In genomic region chr6:82971031-82971430, GRCm38 (mm10) we compare ENCODE assay signal across 8 mouse cellular contexts. TPM values are rescaled to one million over a fixed set of nuclear protein-coding genes. Genes with fewer than 3 reads are reported as not detected.
DNase-seq lines count a peak whose midpoint lies in the region; ATAC-seq lines count a peak whose summit lies in the region.

No protein-coding gene starts in this region.

- H3K4me3 ChIP-seq in embryonic facial prominence, embryonic 10.5 days: no peak overlapping the region
- H3K4me3 ChIP-seq in liver, embryonic 13.5 days (replicated peaks): no peak overlapping the region
- H3K4me3 ChIP-seq in neural tube, embryonic 12.5 days: no peak overlapping the region

- peak; percentile 53 to 59 for DNase-seq in CD8-positive naive resting alpha-beta T cell, adult 2 months (ENCODE audit: low read depth in 2 of 2, low spot score in 2 of 2)
- peak; percentile 67 for DNase-seq in adrenal gland, postnatal 10 days
- DNase-seq in embryonic facial prominence, embryonic 10.5 days (ENCODE audit: low spot score): peak; percentile 70
- peak; percentile 69 to 75 for DNase-seq in heart, postnatal 10 days
- DNase-seq in kidney, postnatal 14 days: peak; percentile 50
- DNase-seq in liver, embryonic 13.5 days: peak; percentile 14
- DNase-seq in thymus, postnatal 10 days (ENCODE audit: low spot score in 2 of 2): peak; percentile 19 to 50

- intact Hi-C loops in heart, postnatal 10 days (cut with DNase I): loop anchor here (1.0 to 5.0 kb wide), 4 partner anchors 54 to 984 kb away; no protein-coding TSS in a partner anchor

- no peaks in the 10 kb centered on the region for H3K4me1 ChIP-seq in embryonic facial prominence, embryonic 10.5 days
- no peaks in the 10 kb centered on the region for H3K4me1 ChIP-seq in liver, embryonic 13.5 days (replicated peaks)
- no peaks in the 10 kb centered on the region for H3K4me1 ChIP-seq in neural tube, embryonic 12.5 days

- no peak overlapping the region for H3K27ac ChIP-seq in embryonic facial prominence, embryonic 10.5 days (replicated peaks)
- H3K27ac ChIP-seq in liver, embryonic 13.5 days: no peak overlapping the region
- no peak overlapping the region for H3K27ac ChIP-seq in neural tube, embryonic 12.5 days

- no peaks in the 10 kb centered on the region for H3K36me3 ChIP-seq in embryonic facial prominence, embryonic 10.5 days (replicated peaks)
- no peaks in the 10 kb centered on the region for H3K36me3 ChIP-seq in liver, embryonic 13.5 days
- H3K36me3 ChIP-seq in neural tube, embryonic 12.5 days: no peaks in the 10 kb centered on the region

- H3K9me3 ChIP-seq in embryonic facial prominence, embryonic 10.5 days: no peaks in the 10 kb centered on the region
- no peaks in the 10 kb centered on the region for H3K9me3 ChIP-seq in liver, embryonic 13.5 days (replicated peaks)
- H3K9me3 ChIP-seq in neural tube, embryonic 12.5 days: no peaks in the 10 kb centered on the region

- H3K27me3 ChIP-seq in embryonic facial prominence, embryonic 10.5 days (replicated peaks; ENCODE audit: low read depth, poor library complexity, severe bottlenecking): peaks cover 17% of the 10 kb centered on the region
- H3K27me3 ChIP-seq in liver, embryonic 13.5 days: peaks cover 10% of the 10 kb centered on the region
- H3K27me3 ChIP-seq in neural tube, embryonic 12.5 days (replicated peaks): 0 out of 2 replicates have a peak, but pooled peaks cover 3% of the 10 kb centered on the region

- no peak for ATAC-seq in liver, embryonic 13.5 days (ENCODE audit: low read depth)
- peak; percentile 66; the same call in 1 of the 2 replicates for ATAC-seq in neural tube, embryonic 12.5 days (ENCODE audit: low FRiP score, low read depth)

- H3K4me2 ChIP-seq in liver, embryonic 13.5 days: no peak overlapping the region
- H3K4me2 ChIP-seq in neural tube, embryonic 12.5 days (replicated peaks): no peak overlapping the region

- 12% methylated on average over 5 of the region's 5 CpGs for WGBS in embryonic facial prominence, embryonic 10.5 days
- 12% methylated on average over 5 of the region's 5 CpGs for WGBS in liver, embryonic 13.5 days (ENCODE audit: insufficient replicate concordance)
- WGBS in neural tube, embryonic 12.5 days: 13% methylated on average over 5 of the region's 5 CpGs

- H3K9ac ChIP-seq in liver, embryonic 13.5 days: no peak overlapping the region
- H3K9ac ChIP-seq in neural tube, embryonic 12.5 days: no peak overlapping the region

RNA-seq across cellular contexts. Expression of gene M1ap, which starts 24.3 kb away (rescaled TPM):
- under 1 TPM; 0.36 to 0.39 TPM for total RNA-seq in adrenal gland, postnatal 10 days (2021)
- polyA plus RNA-seq in embryonic facial prominence, embryonic 10.5 days (2016; fragmentation: Nextera tagmentation; extraction: Ambion mirVana): 0.31 and 0.56 TPM in 2 replicates
- under 1 TPM in 1 of 2 experiments, not detected in 1; 0.53 TPM for total RNA-seq in heart, postnatal 10 days (2021)
- 10.3 and 15.7 TPM in 2 replicates for polyA plus RNA-seq in liver, embryonic 13.5 days (2015; fragmentation: Nextera tagmentation; extraction: Ambion mirVana)
- 0.49 TPM in 1 of 2 replicates, not detected in the other for polyA plus RNA-seq in neural tube, embryonic 12.5 days (2016; fragmentation: Nextera tagmentation; extraction: Ambion mirVana)

RNA-seq across cellular contexts. Expression of gene Sema4f, which starts 31.5 kb away (rescaled TPM):
- 1 to 10 TPM; 1.0 to 2.8 TPM for total RNA-seq in adrenal gland, postnatal 10 days (2021)
- 1.4 and 2.1 TPM in 2 replicates for polyA plus RNA-seq in embryonic facial prominence, embryonic 10.5 days (2016; fragmentation: Nextera tagmentation; extraction: Ambion mirVana)
- under 1 TPM; 0.22 to 0.29 TPM for total RNA-seq in heart, postnatal 10 days (2021)
- polyA plus RNA-seq in liver, embryonic 13.5 days (2015; fragmentation: Nextera tagmentation; extraction: Ambion mirVana): 0.05 TPM in 1 of 2 replicates, not detected in the other
- polyA plus RNA-seq in neural tube, embryonic 12.5 days (2016; fragmentation: Nextera tagmentation; extraction: Ambion mirVana): 12.9 and 15.1 TPM in 2 replicates

Comparison
In these comparisons a context has a peak if more than half of its experiments do, and no peak if none do; other contexts are left out.
1. DNase-seq: peak in every context shown above with its lines; median percentile 72 in heart, postnatal 10 days; 70 in embryonic facial prominence, embryonic 10.5 days; 67 in adrenal gland, postnatal 10 days; 56 in CD8-positive naive resting alpha-beta T cell, adult 2 months; 50 in kidney, postnatal 14 days; 34 in thymus, postnatal 10 days; 14 in liver, embryonic 13.5 days.